Mouse (Mus musculus) G1E (cell line): ENCODE results near the gene Fgfr2.

Experiments
- CTCF ChIP-seq: IDR thresholded peaks from 2 replicates; pipeline ENCODE4 v1.5.1; 2012; ENCODE audit warnings: low read depth, low read length, inconsistent platforms, mixed read lengths
- GATA1 ChIP-seq: IDR thresholded peaks from 2 replicates; pipeline ENCODE4 v1.6.1; 2012; ENCODE audit warnings: borderline replicate concordance, low read length, inconsistent platforms, mixed read lengths

DNA sequence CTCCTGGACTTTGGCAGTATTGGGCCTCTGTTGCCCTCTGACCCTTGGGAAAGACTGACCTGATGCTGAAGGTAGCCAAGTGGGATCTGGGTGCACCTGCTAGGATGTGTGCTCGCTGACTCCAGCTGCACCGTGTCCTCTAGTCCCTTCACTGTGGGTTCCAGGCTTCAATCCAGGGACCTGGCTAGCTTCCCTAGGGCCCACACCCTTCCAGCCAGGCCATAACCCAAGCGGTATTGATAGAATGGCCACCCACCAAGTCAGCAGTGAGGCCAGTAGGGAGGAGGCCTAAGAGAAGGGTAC, 452.3 kb downstream of the Fgfr2 start:
- TF ChIP-seq CTCF (no peak), GATA1 (no peak)
